Mouse (Mus musculus) spleen, adult 2 months (tissue): ENCODE data around the gene Tax1bp3.

Experiments used
- CTCF ChIP-seq: fragments of 200-500 bp; IDR thresholded peaks from 2 replicates; pipeline ENCODE4 v1.5.1; 2011; ENCODE audit warnings: mild to moderate bottlenecking, inconsistent platforms; ENCODE audit not compliant: insufficient read depth, insufficient read length, insufficient replicate concordance; ENCODE audit errors: extremely low read depth
- POLR2A ChIP-seq: fragments of 200-500 bp; IDR thresholded peaks from 2 replicates; pipeline ENCODE4 v1.6.1; 2011; ENCODE audit warnings: low read depth, low read length, inconsistent platforms

- peak; percentile 38; the same call in 1 of the 2 replicates for TF ChIP-seq CTCF
- TF ChIP-seq POLR2A = no peak
Observed at GRCm38 (mm10) chr11:73169231-73169630, 7.7 kb upstream of the Tax1bp3 start.
